Mouse (Mus musculus) retina, postnatal 7 days (tissue): ENCODE data around the gene Macrod1.
"Not testable (repeated sequence)": the region's sequence is repeated elsewhere in the genome, so short reads cannot be mapped to it uniquely, and the experiment has no call there.

Experiments used
- DNase-seq: peaks from one replicate; pipeline ENCODE4 v3.0.0-alpha.2; 2012; ENCODE audit warnings: low read depth, low spot score

Gene Macrod1

DNA sequence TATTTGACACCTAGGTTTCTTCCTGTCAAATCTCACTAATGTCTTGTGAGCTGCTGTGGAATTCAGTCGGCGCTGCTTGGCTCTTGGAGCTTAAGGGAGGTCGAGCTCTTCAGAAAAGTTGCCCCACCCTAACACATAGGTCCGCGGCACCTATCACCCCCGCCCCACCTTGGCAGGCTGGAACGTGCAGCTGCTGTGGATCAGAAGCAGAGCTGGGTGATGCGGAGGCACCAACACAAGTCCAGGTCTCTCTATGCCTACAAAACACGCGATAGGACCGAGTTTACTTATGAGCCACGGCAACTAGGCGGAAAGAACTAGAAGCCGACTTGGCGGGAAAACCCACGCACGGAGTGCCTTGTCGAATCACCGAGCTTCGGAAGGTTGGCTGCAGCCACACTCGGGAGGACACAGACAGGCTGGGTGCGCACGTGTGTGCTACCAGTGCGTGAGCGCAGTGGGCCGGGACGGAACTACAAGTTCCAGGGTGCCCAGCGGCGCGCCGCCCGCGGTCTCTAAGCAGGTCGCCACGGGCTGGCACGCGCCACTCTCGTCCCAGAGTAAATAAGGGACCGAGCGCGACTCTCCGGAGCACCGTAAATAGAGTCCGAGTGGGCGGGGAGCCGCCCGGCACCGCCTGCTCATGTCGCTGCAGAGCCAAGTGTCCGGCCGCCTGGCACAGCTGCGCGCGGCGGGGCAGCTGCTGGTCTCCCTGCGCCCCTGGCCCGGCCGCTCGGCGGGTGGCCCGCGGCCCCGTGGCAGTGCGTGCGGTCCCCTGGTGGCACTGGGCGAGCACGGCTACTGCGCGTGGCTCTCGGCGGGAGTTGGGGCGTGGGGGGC, at the start of gene Macrod1:
TSS of gene Macrod1 (plus strand) at position 563 of the 840 bp plus-strand sequence.
- DNase-seq, result no peak

DNA sequence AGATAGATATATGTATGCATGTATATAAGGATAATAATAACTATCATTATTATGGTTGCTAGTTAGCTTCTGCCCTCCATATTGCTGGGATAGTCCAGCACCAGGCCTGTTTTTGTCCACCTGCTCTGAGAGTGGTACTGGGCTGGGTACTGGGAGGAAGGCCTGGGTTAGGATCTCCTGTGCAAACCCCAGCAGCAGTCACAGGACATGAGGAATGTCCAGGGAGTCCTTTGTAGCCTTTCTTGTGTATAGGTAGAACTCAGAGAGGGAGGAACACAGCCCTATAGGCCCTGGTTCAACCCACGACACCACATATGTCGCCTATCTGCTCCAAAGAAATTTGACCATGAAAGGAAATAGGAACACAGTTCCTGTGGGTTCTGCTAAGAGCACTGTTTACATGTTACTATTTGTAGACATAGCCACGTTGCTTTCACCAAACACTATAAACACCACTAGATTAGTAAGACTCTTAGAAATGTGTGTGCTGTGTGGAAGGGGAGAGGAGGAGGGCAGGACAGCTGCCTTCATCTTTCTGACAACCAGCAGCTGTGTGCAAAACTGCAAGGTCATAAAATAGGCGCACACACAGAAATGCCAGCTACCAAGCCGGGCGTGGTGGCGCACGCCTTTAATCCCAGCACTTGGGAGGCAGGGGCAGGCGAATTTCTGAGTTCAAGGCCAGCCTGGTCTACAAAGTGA, 49.6 kb upstream of the Macrod1 start:
- DNase-seq, result no peak

DNA sequence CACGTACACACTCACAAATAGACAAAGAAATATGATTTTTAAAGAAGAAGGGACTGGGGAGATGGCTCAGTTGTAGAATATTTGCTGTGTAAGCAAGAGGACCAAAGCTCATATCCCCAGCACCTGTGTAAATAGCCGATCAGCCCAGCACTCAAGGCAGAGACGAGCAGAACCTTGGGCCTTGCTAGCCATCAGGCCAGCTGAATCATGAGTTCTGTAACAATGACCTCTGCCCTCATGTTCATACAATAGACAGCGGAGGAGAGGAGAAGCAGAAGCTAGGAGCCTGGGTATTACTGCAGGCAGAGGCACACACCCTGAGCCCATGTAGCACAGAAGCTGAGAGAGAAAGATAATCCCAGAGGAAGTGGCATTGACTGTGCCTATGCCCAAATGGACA, 44.2 kb upstream of the Macrod1 start:
- DNase-seq, result no peak

DNA sequence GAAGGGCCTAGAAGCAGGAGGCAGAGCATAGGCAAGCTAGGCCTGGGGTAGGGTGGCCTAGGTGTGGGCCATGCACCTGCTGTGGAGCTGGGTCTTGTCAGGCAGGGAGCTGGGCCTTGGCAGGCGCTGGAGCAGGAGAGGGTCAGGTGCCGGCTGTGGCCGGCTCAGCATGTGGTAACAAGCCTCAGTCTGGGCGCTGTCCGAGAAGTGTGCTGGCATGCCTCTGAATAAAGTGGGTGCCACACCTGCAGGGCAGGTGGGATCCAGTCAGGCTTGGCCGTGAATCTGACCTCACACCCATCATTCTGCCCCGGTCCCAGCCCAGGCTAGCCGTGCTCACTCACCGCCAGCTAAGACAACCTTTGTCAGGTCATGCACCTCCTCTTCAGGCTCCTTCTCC, 42.6 kb upstream of the Macrod1 start:
- no peak for DNase-seq

DNA sequence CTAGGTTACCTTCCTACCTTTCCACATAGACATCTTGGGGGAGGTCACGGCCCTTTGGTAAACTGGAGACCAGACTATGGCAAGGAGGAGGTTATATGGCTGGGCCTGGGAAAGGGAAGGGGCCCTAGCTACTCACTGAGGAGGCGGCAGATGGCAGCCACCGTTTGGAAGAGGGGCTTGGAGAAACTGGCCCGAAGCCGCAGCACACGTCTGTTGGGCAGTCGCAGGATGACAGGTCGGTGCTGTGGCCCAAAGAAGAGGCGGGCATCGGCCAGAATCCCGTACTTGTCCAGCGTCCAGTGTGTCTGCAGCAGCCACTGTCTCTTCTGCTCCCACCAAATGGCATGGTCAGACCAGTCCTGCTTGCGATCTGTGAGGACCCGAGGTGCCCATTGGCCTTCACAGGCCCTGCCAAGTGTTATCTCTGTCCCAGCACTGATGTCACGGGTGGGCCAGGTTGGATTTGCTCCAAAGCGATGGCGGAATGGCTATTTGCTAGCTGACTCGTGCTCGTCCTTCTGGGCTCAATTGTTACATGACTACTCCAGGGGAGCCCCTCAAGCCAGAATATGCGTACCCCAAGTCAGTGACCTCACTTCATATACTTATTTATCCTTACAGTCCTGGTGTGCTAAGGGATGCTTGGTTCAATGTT, 42.0 kb upstream of the Macrod1 start:
- no peak for DNase-seq

DNA sequence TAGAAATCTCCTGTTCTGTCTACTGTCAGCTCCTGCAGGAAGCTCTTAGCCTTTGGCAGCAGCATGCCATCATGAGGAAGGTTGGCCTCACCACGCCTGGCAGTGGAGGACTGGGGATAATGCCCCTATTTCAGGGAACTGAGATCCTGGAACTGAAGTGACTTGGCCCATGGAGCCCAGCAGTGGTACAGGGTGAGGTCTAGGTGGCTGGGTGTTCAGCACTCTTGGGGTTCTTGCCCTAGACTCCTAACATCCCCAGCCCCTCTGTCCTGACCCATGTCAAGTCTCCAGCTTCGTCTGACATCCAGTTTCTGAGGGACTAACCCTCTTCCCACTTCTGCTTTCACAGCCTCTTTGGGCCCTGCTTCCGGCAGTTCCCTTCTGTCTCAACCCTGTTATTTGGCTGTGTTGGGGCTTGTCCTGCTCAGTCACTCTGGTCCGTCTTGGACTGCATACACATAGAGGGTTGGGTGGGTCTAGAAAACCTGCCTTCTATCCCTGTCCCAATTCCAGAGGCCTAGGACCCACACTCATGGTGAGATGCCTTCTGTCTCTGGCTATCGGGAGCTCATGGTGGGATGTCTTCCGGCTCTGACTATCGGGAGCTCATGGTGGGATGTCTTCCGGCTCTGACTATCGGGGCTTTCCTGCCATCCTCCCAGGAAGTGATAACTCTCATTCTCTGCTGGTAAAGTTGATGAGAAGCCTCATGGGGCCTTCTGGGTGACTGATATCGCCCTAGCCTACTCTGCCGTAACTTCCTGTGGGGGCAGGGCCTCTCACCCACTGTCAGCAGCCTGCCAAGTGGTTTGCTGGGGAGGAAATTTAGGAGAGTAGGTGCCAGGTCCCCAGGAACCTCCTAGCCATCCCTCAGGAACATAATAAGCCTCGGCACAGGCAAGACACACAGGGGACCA, 38.8 kb upstream of the Macrod1 start:
- DNase-seq, result no peak

DNA sequence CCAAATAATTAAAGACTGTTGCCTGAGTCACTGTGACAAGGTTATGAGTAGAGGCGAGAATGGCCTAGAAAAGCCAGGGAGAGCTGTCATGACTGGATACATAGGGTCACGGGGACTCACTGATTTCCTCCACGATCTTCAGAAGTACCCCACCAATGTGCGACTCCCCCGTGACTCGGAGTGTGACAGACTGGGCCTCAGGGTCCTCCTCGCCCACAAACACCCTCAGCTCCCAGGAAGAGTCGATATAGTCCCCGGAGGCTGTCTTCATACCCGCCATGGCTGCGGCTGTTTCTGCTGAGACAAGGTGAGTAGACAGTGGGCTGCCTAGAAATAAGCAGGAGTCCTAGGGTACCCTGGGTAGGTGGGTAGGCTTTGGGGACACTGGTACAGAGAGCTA, 38.1 kb upstream of the Macrod1 start:
- no peak for DNase-seq

DNA sequence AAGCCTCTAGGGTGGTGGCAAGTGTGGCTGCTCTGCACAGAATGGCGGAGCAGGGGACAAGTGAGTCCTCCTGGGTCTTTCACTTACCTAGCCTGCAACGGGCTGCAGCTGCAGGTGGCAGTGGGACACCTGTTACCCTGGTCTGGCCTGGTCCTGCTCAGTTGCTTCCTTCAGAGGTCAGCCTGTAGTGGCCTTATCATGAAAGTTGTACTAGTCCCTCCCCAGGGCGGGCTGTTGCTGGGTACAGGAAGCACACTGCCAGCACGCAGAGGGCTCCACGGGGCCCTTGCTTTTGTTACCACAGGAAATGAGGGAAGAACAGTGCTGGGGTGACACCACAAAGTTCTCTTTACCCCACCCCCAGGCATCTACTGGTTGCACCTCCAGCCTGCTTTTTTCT, 37.4 kb upstream of the Macrod1 start, which contains the start of gene Fermt3:
TSS of gene Fermt3 (minus strand) at position 279 of the 400 bp plus-strand sequence.
- DNase-seq, result no peak

DNA sequence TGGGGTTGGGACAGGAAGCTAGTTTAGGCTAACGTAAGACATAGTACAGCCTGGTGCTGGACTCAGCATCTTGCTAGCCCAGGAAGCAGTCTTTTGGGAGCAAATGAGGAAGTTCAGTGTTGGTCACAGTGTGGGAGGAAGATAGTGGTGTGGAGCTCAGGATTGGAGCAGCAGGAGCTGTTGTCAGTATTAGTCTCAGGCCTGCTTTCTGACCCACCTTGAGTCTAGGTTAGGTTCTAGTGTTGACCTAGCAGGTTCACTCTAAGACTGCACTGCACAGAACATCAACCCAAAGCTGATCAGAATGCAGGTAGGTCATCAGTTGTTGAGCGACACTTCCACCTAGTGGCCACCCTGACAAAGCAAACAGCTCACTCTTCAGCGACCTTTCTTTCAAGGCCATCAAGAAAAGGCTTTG, 36.4 kb upstream of the Macrod1 start:
- peak; percentile 54 for DNase-seq

DNA sequence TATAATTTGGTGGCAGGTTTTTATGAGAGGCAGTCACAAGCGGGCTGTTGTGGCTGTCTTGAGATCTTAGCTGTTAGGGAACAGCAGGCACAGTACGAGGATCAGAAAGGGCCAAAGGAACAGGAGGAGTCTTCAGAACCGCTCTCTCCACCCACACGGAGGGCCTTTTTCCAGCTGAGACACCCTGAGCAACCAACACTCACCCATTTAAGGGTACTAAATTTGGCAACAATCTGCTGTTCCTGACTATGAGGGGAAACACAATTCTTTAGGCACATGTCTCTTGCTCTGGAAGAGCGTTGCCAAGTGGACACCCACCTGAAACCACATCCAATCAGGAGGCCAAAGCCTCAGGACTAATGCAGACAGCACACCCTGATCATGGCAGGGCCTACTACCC, 27.1 kb upstream of the Macrod1 start:
- DNase-seq, result no peak

DNA sequence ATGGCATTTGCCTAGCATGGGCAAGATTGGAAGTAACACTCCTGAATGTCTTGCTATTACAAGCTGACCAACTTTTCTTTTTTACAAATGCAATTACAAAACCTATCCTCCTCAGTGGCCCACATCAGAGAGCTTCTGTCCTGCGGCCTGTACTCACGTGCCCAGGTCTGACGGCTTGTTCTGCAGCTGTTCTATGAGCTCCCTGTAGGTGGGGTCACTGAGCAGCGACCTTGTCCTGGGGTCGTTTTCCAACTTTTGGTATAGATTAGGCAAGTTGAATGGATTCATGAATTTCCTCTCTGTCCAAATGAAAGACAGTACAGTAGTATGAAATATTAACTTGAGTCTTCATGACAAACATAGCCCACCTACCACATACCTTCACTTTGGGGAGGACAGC, 22.6 kb upstream of the Macrod1 start:
- DNase-seq, result no peak

DNA sequence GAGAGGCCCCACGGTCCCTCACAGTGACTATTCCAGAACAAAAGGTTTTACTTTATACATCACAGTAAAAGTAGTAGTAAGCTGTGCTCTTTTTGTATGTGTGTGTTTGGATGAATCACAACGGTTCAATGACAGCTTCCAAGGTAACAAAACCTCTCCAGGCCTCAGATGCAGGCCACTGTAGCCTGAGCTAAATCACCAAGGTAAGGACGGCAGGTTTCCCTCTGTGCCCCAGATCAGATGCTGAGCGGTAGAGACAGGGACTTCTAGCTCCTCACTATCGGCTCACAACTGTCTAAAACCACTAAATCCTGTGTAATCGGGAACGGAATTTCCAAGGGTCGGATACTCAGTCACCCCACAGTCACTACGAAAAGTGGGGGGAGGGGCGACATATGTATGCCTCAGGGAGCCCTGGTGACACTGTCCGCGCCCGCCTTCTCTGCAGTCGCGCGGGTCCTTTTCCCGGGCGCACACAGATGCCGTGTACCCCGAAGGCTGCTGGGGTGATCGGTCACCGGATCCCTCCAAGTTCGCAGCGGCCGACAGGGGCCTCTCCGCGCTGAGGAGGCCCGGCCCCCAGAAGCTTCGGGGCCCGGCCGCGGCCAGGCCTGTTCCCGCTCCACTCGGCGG, 17.4 kb upstream of the Macrod1 start:
- DNase-seq, result peak; percentile 35

DNA sequence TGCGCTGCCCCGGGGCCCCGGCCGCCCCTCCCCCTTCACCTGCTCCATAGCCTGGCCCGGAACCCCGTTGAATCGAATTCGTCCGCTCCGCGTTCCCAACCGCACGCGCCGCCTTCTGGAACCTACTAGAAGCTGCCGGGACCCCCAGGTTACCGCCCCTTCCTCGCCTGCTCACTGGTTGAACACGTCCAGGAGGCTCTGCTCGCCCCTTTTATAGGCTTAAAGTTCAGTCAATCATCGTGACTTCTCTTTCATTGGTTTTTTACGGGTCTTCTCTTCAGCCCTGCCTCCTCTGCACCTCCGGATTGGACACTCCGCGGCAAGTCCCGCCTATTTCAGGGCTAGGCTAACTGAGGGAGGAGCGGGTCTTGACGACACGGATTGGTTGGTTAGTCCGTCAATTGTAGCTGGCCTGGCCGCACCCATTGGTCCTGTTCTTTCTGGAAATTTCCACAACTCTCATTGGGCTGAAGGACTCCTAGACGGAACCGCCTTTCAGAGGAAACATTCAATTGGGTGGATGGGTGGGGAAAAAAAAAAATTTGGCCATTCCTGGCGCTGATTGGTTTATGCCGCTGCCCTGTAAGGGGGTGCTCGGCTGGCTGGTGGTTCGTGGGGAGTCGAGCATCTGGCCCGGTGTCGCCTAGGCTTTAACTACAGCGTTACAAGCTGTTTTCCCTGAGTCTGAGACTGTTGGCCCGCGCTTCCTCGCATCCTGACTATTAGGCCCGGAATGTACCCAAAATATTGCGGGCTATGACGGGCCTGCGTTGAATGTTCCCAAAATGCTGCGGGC, 16.6 kb upstream of the Macrod1 start, which contains the start of gene Stip1:
TSS of gene Stip1 (minus strand) at position 127 of the 796 bp plus-strand sequence.
- peak; percentile 99 for DNase-seq

DNA sequence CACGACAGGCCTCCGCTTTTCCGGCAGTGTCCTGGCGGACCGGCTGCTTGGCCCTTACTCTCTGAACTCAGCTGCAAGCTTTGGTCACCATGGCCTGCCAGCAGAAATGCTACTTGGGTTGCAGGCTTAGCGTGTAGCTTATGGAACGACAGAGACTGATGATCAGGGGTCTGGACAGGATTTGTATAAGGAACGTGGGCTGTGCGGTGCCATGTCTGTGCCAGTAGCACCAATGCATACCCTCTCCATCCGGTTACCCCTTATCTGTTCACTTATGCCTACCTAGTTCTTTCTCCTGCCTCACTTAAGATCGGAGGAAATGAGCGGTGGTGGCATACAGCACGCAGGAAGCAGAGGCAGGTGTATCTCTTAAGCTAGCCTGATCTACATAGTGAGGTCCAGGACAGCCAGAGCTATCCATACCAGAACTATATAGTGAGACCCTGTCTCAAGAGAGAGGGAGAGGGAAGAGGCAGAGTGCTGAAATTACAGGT, 15.9 kb upstream of the Macrod1 start:
- no peak for DNase-seq

DNA sequence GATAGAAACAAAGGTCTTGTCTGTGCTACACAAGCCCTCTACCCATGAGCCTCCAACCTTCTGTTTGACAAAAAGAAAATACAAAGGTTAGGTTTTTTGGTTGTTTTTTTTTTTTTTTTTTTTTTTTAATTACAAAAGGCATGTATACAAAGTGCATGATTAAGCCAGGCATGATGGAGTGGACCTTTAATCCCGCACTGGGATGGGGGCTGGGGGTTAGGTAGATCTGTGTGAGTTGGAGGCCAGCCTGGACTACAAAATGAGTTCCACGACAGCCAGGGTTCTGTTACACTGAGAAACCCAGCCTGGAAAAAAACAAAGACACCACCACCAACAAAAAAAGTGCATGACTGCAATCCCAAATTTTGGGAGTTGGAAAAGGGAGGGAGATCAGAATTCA, 15.4 kb upstream of the Macrod1 start:
- no peak for DNase-seq

DNA sequence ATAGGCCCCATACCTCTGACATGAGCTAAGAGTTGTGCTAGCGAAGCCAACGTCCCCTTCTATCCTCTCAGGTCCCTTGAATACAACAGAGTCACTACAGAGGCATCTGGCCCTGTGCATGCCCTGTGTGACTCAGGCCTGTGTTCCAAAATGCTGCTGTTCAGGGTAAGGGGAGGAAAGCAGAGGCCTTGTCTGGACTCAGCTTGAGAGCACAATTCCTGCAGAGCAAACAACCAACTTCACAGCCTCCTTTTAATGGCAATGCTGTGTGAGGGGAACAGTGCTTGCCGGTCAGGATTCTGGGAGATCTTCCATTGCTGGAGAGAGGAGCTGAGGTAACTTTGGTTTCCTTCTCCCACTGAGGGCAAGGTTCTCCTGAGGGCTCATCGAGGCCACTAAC, 12.3 kb upstream of the Macrod1 start:
- DNase-seq, result no peak

DNA sequence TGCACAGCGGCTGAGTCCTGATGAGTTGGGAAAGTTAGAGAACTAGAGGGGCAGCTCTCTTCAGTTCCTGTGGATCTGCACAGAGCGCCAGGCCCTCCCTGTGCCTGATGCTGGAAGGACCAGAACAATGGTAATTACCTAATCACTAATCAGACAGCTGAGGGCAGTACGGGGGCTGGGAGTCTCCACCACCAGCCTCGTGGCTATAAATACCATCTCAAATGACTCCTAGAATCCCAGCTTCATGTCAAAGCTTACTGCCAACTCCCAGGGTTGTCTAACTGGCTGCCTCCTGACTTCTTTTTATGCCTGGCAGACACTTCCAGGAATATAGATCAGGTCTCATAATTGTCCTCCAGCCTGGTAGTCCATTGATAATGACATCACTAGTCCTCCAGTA, 11.9 kb upstream of the Macrod1 start:
- no peak for DNase-seq

DNA sequence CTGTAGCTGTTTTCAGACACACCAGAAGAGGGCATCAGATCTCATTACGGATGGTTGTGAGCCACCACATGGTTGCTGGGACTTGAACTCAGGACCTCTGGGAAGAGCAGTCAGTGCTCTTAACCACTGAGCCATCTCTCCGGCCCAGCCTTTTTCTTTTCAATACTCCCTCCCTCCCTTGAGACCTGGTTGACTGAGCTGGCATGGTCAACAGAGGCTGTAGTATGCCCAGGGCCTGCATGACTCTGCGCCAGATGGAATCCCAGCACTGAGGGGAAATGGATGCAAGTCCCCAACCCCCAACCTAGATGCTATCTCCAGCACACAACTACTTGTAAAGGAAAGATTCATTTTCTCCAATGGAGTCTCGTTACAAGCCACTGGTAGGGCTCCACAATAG, 3.2 kb upstream of the Macrod1 start:
- DNase-seq, result not testable (repeated sequence)

DNA sequence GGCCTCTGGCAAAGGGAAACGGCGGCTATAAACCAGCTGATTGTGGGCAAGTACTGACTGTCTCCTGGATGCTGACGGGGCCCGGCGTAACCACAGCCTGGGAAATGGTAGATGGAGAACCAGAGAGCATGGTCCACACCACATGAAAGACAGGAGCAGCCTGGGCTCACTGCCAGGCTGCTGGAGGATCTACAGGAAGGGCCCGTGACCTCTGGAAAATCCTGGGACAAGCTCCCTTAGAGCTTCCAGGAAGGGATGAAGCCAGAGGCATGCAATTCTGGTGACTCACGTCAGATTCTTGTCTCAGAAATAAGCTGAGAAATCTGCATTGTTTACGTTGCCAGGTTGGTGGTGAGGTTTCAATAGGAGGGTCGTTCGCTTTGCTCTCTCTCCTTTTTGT, 1.8 kb upstream of the Macrod1 start:
- DNase-seq, result no peak

DNA sequence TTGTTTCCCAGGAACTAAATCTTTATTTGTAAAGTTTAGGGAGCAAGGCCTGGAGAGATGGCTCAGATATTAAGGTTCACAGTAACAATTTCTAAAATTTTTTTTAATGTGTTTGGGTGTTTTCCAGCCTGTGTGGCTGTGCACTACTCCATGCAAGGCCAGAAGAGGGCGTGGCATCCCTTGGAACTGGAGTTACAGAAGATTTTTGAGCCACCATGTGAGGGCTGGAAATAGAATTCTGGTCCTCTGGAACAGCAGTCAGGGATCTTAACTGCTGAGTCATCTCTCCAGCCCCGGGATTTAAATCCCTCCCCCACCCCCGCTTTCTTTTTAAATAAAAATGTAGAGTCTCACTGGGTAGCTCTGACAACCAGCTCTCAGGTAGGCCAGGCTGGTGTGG, 1.4 kb upstream of the Macrod1 start:
- no peak for DNase-seq
